Mouse (Mus musculus): ENCODE measurements around the gene Csgalnact2.

Gene Csgalnact2

DNA sequence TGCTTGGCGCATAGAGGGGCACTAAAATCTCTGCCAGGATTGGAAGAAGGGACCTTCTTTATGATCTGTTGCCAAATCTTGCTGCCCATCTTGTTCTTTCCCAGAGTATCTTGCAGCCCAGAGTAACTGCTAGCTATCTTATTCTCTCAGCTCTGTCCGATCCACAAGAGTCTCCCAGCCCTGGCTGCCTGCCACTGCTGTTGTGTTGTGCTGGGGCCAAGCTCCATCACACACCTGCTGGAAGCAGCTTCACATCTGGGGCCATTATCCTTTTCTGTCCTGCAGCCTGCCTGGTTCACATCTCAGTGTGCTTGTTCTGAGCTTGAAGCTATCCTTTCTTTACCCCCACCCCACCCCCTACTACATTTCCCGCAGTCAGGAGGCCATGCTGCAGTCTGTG, 62.7 kb downstream of the Csgalnact2 start:
- no peak for DNase-seq (ENCODE audit: low read depth, low spot score)

DNA sequence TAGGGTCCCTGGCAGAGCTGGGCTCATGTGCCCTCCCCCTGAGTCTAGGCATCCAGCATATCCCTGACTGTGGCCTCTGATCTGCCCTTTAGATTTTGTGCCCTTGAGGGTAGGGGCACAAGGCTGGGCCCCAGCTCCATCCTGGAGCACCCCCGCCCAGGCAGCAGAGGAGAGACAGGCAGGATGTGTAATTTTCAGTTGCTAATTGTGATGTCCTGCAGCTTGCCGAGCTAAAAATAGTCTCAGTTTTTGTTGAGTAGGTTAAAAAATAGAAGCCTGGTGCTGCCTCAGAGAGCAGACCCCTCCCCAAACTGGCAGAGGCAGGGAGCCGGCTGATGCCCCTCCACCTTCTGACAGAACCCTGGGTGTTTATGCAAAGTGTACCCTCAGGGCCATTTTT, 64.8 kb downstream of the Csgalnact2 start:
- DNase-seq (ENCODE audit: low read depth, low spot score), result no peak

DNA sequence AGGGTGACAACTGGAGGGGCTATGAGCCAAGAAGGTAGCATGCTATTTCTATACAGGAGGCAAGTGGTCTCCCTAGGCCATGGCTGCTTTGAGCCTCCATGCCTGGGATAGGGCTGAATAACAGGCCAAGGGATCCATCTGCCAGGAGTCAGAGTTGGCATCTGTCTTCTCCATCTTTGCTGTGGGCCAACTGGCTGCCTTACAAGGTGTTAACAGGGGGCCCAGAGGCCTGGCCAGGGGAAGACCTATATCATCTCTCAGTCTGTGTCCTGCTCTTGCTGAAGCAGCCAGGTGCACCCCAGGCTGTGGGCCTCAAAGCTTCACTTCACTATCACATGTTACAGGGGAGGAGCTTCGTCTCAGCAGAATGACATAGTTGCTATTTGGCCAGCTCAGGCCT, 66.8 kb downstream of the Csgalnact2 start:
- no peak for DNase-seq (ENCODE audit: low read depth, low spot score)

DNA sequence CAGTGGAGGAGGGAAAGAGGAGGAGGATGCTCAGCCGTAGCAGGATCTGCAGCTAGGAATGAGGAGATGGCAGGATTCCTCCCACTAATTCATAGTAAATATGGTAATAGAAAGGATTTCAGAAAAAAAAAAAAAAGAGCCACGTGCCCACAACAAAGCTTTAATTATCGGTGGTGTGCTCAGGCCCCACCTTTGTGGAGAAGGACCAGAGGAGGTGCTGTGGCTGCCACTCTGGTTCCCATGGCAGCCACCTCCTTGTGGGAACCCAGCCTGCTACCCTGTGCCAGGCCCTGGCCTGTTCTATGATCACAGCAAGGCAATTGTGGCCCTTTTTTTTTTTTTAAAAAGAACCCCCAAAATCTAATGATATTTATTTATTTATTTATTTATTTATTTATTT, 67.5 kb downstream of the Csgalnact2 start:
- DNase-seq (ENCODE audit: low read depth, low spot score), result no peak

DNA sequence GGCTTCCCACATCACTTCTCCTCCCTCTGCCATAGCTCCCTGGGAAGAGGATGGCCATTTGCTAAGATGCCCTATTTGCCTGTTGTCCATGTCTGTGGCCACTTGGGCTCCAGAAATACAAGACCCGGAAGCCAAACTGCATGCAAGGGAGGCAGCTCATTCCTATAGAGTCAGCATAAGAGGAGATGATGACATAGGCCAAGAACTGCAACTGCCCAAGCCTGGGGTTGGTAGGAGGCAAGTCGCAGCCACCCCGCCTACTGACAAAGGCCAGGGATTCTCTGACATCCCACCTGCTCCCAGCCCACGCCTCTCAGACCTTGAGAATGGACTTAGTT, 68.0 kb downstream of the Csgalnact2 start:
- no peak for DNase-seq (ENCODE audit: low read depth, low spot score)

DNA sequence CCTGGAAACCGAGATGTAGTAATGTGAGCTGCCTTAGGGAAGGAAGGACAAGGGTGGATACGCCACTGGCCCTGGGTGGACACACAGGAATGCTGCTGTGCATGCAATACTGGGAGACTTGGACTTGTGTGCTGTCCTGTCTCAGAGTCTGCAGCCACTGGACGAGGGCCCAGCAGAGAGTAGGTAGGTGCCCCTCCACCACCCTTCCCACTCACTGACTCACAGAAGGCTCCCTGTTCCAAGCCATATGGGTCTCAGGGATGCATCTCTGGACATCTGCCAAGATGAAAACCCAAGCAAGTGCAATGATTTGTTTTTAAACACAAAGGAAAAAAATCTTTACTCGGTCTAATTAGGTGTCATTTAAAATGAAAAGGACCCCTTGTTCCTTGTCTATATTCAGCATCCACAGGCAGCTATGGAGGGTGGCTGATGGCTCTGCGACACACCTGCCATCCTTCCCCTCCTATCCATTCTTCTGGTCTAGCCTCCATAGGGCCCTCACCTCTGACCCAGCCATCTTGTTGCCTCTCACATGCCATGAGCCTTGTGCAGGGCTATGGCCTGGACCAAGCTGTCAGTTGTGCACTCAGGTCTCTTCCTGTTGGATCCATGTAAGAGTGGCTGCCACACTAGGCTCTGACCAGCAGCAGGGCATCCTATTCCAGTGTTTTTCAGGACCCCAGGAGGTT, 68.5 kb downstream of the Csgalnact2 start:
- no peak for DNase-seq (ENCODE audit: low read depth, low spot score)

DNA sequence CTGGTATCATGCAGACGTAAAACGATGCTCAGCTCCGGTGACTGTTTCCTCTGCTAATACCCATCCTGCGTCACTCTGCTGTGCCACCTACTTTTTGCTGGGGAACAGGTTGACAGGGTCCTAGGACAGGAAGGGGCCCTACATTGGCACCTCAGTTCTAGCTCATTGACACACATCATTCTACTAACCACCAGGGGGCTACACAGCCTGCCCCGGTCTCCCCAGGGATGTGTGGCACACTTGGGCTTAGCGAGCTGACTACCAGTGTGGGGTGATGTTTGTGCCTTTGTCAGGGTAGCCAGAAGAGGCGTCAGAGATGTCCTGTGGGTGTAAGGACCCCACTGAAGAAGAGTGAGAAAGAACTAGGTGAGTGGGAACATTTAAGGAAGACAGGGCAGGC, 71.2 kb downstream of the Csgalnact2 start:
- no peak for DNase-seq (ENCODE audit: low read depth, low spot score)

DNA sequence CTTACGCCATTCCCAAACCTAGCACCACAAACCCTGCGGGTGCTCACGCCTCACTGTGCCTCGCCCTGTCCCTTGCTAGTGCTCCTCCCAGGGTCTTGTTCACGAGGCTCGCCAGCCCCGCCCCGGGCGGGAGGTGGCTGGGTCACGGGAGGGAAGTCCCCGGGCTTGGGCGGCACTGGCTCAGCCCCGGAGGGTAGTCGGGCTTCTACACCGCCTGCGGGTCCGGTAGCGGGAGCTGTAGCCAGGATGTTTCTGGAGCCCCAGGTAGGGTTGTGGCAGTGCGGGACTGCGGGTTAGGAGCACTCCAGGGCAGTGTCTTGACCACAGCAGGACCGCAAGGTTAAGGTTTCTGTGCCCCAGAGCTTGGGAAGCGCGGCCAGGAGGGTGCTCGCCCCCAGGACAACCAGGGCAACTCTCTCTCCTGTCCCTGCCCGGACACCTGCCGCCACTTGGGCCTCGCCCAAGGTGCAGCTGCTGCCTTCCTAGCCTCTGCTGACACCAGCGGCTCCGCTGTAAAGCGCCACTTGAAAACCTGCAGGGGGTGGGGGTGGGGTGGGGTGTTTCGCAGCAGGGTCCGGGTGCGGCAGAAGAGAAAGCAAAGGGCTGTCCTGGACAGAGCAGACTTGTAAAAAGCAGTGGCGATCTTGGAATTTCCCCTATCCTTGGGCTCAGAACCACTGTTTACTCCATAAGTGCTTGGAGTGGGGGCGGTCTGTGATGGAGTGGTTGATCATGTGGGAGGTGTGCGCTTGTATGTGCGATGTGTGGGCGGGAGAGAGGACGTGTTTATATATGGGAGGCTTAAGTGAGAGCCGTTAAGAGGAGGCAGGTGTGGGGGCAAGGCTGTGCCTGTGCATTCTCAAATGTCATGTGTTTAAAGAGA, 72.5 kb downstream of the Csgalnact2 start:
- DNase-seq (ENCODE audit: low read depth, low spot score), result no peak

DNA sequence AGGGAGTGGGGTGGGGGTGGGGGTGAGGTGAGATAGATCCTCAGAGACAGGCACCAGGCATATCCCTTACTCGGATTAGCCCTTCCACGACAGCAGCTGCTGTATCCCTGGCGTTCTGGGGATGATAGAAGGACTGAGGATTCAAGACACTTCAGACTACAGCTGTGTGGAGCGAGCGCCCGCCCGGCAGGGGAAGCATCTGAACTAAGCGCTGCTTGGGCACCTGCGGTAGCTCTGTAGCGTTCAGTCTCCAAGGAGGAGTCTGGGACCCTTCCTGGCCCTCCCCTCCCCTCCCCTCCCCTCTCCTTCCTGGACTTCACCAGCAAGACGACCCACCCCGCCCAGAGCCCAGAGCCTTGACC, 73.1 kb downstream of the Csgalnact2 start:
- no peak for DNase-seq (ENCODE audit: low read depth, low spot score)

DNA sequence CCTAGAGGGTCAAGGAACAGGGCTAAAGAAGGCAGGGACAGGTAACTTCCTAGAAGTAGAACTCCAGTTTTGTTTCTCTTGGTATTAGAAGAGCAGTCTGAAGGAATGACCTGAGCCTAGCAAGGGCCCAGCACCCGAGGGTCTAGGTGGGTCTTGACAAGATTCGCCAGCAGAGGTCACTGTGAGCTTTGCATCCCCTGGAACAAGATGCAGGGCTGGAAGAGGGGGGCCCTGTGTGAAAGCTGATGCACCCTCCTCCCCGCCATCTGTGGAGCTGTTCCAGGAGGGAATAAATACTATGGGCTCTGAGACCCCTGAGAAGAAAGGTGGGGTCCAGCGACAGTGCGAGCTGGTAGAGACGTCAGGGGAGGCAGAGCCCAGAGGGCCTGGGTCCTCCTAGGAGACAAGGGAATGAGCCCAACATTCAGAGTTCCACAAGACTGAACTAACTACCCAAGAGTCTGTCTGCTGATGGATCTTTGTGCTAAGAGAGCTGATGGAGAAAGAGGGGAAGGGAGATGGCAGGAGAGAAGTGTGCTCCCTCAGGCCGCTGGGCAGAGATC, 73.9 kb downstream of the Csgalnact2 start:
- peak; percentile 24 for DNase-seq (ENCODE audit: low read depth, low spot score)

DNA sequence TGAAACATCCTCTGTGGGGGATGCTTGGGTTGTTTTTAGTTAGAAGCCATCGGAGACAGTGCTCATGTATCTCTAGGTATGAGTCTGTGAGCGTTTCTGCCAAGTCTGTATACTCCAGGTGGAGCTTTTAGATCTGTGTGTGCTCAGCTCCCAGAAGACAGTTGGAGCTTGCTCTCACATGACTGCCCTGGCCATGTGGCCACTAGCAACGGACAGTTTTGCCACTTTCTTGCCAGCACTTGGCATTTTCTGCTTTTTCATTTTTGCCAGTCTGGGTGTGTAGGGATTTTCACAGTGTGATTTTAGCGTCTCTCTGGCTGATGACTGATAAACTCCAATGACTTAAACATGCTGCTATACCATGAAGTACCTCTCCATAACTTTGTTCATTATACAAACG, 75.7 kb downstream of the Csgalnact2 start:
- DNase-seq (ENCODE audit: low read depth, low spot score), result no peak

DNA sequence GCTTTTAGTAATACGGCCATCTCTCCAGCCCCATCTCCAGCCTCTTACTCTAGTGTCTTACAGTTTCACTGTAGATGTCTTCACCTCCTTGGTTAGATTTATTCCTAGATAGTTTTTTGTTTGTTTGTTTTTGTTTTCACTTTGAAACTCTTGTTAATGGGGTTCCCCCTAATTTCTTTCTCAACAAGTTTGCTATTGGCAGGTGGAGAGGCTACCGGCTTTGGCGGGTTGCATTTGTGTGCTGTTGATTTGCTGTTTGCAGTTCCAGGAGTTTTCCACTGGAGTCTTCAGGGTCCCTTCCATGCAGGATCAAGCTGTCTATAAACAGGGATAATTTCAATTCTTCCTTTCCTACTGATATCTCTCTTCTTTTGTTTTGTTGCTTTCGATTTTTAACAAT, 77.7 kb downstream of the Csgalnact2 start:
- no peak for DNase-seq (ENCODE audit: low read depth, low spot score)

Data from brain, embryonic 18.5 days (tissue).